Mouse (Mus musculus) olfactory bulb, adult 2 months (tissue): Measurements from ENCODE around the gene Nucb2. TPM values are rescaled to one million over a fixed set of nuclear protein-coding genes. Genes with fewer than 3 reads are reported as not detected.

Experiments used
- H3K27ac ChIP-seq: fragments of 200-500 bp; 2 replicates; pipeline ENCODE4 v1.5.1; 2012; ENCODE audit warnings: low read depth, low read length; ENCODE audit not compliant: insufficient read depth
- H3K4me1 ChIP-seq: fragments of 200-500 bp; 2 replicates; pipeline ENCODE4 v1.6.1; 2012; ENCODE audit warnings: low read length; ENCODE audit not compliant: control insufficient read depth, insufficient read depth
- H3K4me3 ChIP-seq: fragments of 200-500 bp; 2 replicates; pipeline ENCODE4 v1.5.1; 2012; ENCODE audit warnings: mild to moderate bottlenecking, low read depth, low read length, moderate library complexity; ENCODE audit not compliant: insufficient read depth
- CTCF ChIP-seq: fragments of 200-500 bp; IDR thresholded peaks from 2 replicates; pipeline ENCODE4 v1.5.1; 2012; ENCODE audit warnings: low read depth, mild to moderate bottlenecking, low read length, moderate library complexity; ENCODE audit not compliant: insufficient read depth
- POLR2A ChIP-seq: fragments of 200-500 bp; IDR thresholded peaks from 2 replicates; pipeline ENCODE4 v1.6.1; 2012; ENCODE audit warnings: mild to moderate bottlenecking, low read depth, low read length, moderate library complexity; ENCODE audit not compliant: insufficient read depth
- WGBS: fragments of 180-500 bp; shearing (Covaris S2); methylation state at CpG from one replicate; pipeline ENCODE4 v1.1.7; 2018; 5-methylcytosine and 5-hydroxymethylcytosine counted together
- polyA plus RNA-seq: library from polyadenylated mRNA; stranded (reverse); fragments of >200 nt; gene quantifications from 2 replicates; pipeline ENCODE4 v1.2.4, GENCODE M21; 2012; ENCODE audit warnings: low replicate concordance; ENCODE audit not compliant: missing spikeins, insufficient read depth, insufficient read length

Nucb2 gene
- polyA plus RNA-seq, 1 experiment = not detected

GRCm38 (mm10) chr7:116484213-116484612 lies 20.0 kb upstream of the Nucb2 start:
- WGBS = 89% methylated on average over 5 of the region's 5 CpGs
- Histone ChIP-seq H3K4me3 (no peak overlapping the region), H3K4me1 (no peaks in the 10 kb centered on the region), H3K27ac (no peak overlapping the region)
- TF ChIP-seq POLR2A (no peak), CTCF (no peak)

GRCm38 (mm10) chr7:116485062-116485601 lies 19.0 kb upstream of the Nucb2 start:
- H3K27ac ChIP-seq = no peak overlapping the region
- 91% methylated on average over 1 of the region's 1 CpGs for WGBS
- no peak for TF ChIP-seq POLR2A
- no peak for TF ChIP-seq CTCF
- H3K4me1 ChIP-seq = no peaks in the 10 kb centered on the region
- no peak overlapping the region for H3K4me3 ChIP-seq

- Histone ChIP-seq H3K27ac (no peak overlapping the region), H3K4me3 (no peak overlapping the region), H3K4me1 (no peaks in the 10 kb centered on the region)
- TF ChIP-seq CTCF (no peak), POLR2A (no peak)
- 71% methylated on average over 4 of the region's 4 CpGs for WGBS
These were observed 13.1 kb upstream of the Nucb2 start for GRCm38 (mm10) chr7:116491113-116491512.

- Histone ChIP-seq H3K4me1 (no peaks in the 10 kb centered on the region), H3K4me3 (no peak overlapping the region), H3K27ac (no peak overlapping the region)
- TF ChIP-seq POLR2A = no peak
- TF ChIP-seq CTCF = no peak
- WGBS = 85% methylated on average over 7 of the region's 7 CpGs
These were observed 10.7 kb upstream of the Nucb2 start for GRCm38 (mm10) chr7:116493267-116494003.

GRCm38 (mm10) chr7:116494618-116495017 lies 9.6 kb upstream of the Nucb2 start:
- H3K4me1 ChIP-seq = no peaks in the 10 kb centered on the region
- H3K4me3 ChIP-seq = no peak overlapping the region
- no peak overlapping the region for H3K27ac ChIP-seq
- 88% methylated on average over 5 of the region's 5 CpGs for WGBS
- no peak for TF ChIP-seq POLR2A
- no peak for TF ChIP-seq CTCF

- H3K27ac ChIP-seq = no peak overlapping the region
- 91% methylated on average over 4 of the region's 4 CpGs for WGBS
- H3K4me1 ChIP-seq = no peaks in the 10 kb centered on the region
- H3K4me3 ChIP-seq = no peak overlapping the region
- TF ChIP-seq POLR2A (no peak), CTCF (no peak)
These were observed 7.4 kb upstream of the Nucb2 start for GRCm38 (mm10) chr7:116496760-116497159.

GRCm38 (mm10) chr7:116504818-116505170 lies 625 bp downstream of the Nucb2 start:
- Histone ChIP-seq H3K4me3 (peak overlapping the region; percentile 53), H3K4me1 (peaks cover 2% of the 10 kb centered on the region; the same call in 1 of the 2 replicates), H3K27ac (no peak overlapping the region)
- TF ChIP-seq POLR2A (no peak), CTCF (no peak)
- 3% methylated on average over 6 of the region's 6 CpGs for WGBS

- Histone ChIP-seq H3K4me1 (no peaks in the 10 kb centered on the region), H3K4me3 (no peak overlapping the region), H3K27ac (no peak overlapping the region)
- 95% methylated on average over 5 of the region's 5 CpGs for WGBS
- TF ChIP-seq POLR2A = no peak
- TF ChIP-seq CTCF = no peak
These were observed 9.9 kb downstream of the Nucb2 start for GRCm38 (mm10) chr7:116514030-116514429.

- Histone ChIP-seq H3K27ac (no peak overlapping the region), H3K4me1 (no peaks in the 10 kb centered on the region), H3K4me3 (no peak overlapping the region)
- 87% methylated on average over 9 of the region's 9 CpGs for WGBS
- TF ChIP-seq CTCF (no peak), POLR2A (no peak)
These were observed 10.4 kb downstream of the Nucb2 start for GRCm38 (mm10) chr7:116514546-116514945.
